Mouse (Mus musculus) kidney, postnatal 25 days (tissue): ENCODE data around the gene Fam129b.
A peak's percentile ranks its signal among the peaks of the same experiment; 100 is the strongest.

ENCODE experiments used
- DNase-seq, 2 experiments: peaks; one replicate each; pipeline ENCODE4 v3.0.0; 2021; ENCODE audit warnings: mixed read lengths in 2 of 2

Fam129b gene

DNA sequence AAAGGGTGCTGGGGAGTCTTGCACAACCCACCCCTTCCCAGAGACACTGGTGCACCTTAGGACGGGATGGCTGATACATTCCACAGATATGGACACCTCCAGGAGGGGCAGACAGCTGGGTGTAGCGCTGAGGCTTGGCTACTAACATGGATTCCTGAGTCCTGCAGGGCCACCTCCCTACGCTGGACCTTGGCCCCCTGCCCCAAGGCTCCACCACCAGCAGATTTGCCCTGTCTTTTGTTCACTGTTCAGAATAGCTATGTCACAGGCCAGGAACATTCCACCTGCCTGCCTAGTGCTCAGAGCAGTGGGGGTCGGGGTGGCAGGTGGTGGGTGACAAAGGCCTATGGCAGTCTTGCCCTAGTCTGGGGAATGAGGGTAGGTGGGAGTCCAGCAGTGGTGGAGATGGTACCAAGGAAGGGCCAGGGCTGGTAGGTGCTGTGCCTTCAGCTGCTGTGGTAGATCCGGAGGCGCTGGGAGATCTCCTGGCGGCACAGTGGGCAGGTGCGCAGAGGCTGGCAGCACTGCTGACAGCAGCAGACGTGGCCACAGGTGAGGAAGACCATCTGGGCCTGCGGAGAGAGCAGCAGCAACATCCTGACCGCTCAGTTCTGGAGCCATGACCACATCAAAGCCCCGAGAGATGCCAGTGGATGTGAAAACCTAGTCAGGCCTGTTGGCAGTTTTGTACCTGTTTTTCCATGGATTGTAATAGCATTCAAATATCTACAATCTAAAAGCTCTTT, 50.6 kb downstream of the Fam129b start:
- peak in 1 of 2 experiments; percentile 55 for DNase-seq

- DNase-seq: no peak
Observed at GRCm38 (mm10) chr2:32927624-32928234, 51.8 kb downstream of the Fam129b start.

DNA sequence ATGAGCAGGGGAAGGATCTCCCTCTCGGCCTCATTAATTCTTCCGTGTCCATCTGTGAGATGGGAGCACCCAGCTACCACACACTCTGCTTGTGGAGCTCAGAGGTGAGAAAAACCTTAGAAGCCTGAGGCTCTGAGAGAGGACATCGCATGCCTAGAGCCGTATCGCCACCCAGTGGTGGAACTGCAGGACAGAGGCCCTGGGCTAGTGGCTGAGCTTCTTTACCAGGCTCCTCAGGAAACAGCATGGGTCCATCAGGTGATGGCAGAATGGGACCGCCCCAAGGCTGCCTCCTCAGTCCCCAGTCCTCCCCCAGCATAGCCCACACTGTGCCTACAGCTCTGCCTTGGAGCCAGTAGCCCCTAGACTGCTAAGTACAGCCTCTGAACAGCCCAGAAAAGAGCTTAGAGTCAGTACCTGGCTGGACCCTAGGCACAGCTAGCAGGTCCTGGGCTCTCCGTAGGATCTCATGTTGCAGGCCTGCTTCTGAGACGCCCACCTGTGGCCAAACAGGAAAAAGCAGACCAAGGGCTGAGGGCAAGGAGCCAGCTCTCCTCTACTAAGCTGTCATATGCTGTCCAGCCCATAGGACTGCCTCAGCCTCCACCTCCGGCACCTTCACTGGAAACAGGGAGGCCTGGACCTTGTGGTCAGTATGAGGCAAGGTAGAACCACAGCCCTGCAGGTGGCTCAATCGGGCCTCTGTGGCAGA, 52.5 kb downstream of the Fam129b start:
- peak; percentile 75 to 80 for DNase-seq

GRCm38 (mm10) chr2:32928947-32929829, 53.3 kb downstream of the Fam129b start:
- peak; percentile 11 to 53 for DNase-seq

DNA sequence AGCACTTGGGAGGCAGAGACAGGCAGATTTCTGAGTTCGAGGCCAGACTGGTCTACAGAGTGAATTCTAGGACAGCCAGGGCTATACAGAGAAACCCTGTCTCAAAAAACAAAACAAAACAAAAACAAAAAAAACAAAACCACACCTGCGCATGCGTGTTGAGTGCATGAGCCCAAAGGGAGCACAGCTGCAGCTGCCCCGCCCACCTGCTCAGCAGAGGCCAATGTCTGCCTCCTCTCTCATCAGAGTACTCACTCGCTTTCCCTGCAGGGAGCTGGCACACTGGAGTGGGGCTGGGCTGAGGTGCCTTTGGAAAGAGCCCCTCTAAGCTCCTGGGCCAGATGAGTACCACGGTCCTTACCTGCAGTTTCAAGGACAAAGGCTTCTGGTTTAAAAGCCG, 55.8 kb downstream of the Fam129b start:
- DNase-seq: peak in 1 of 2 experiments; percentile 37

GRCm38 (mm10) chr2:32938741-32939140, 62.8 kb downstream of the Fam129b start:
- no peak for DNase-seq

DNA sequence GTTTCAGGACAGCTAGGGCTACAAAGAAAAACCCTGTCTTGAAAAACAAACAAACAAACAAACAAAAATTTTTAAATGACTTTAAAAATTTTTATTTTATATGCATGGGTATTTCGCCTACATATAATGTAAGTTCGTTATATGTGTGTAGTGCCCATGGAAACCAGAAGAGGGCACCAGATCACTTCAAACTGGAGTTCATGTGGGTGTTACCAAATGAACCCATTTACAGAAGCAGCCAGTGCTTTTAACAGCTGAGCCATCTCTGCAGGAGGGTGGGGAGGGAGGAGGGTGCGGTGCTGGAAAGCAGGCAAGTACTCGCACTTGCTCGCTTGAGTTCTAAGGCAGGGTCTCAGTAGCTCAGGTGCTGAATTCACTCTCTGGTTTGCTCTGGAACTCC, 63.5 kb downstream of the Fam129b start:
- DNase-seq: peak in 1 of 2 experiments; percentile 70

GRCm38 (mm10) chr2:32940483-32940882, 64.6 kb downstream of the Fam129b start:
- no peak for DNase-seq

DNA sequence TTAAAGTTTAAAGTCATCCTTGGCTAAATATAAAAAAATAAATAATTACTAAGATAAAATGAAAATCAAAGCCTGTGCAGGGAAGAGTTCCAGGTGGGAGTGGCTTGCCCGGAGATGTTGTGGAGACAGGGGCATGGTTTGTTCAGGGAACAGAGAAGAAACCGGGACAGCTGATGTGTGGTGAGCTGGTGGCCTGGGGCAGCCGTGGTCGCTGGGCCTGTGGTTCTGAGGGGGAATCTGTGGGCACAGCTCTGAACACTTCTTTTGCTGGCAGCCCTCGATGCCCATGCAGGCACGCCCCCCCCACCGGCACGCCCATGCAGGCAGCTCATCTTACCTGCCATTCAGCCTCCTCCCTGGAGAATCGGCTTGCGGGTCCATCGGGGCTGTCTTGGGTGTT, 71.5 kb downstream of the Fam129b start:
- DNase-seq: no peak

DNA sequence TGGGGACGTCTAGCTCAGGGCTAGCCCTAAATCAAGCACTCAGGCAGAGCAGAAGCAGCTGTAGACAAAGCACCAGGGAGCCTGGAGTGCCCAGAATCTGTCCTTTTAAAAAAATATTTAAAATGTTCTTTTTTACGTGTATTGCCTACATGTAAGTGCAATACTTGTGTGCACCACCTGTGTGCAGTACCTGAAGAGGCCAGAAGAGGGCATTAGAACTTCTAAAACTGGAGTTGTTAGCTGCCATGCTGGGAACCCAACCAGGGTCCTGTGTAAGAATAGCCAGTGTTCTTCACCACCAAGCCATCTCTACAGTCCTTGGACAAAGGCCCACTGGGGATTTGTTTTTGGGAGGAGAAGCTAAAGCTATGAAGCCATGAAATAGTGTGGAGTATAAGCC, 78.7 kb downstream of the Fam129b start:
- DNase-seq: no peak

- peak; percentile 63 to 65 for DNase-seq
Observed at GRCm38 (mm10) chr2:32957344-32957743, 81.4 kb downstream of the Fam129b start.

GRCm38 (mm10) chr2:32960273-32960672, 84.4 kb downstream of the Fam129b start:
- DNase-seq: no peak

DNA sequence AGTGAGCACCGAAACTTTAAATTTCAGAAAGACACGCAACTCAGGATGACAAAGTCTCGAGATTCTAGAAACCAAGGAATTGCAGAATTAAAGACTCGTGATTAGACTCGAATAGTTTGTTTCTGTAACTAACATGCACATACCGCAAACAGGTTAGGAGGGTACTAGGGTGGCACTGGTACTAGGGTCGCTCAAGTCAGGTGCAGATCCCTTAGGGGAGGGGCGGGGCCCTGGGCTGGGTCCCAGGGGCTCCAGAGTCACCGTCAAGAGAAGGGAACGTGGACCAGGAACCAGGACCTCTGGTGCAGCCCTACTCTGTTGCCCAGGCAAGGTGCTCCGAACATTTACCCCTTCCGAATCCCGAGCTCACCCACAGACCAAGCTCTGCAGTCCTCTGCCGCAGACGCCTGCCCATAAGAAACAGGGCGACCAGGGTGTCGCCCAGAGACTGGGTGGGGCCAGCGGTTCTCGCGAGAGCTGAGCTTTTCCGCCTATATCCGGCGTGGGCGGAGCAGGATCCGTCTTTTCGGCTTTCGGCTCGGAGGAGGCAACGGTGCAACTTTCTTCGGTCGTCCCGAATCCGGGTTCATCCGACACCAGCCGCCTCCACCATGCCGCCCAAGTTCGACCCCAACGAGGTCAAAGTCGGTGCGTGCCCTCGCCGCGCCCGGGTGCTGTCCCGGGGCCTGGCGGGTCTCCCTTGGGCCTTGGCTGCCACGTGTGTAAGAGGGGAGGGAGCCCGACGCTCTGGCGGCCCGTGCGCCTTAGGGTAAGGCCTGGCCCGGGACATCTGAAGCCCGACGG, 85.5 kb downstream of the Fam129b start, which contains the start of the genes Rpl12 and Lrsam1:
Rpl12 (plus strand) TSS at position 368 of the 804 bp plus-strand sequence.
Lrsam1 (minus strand) TSS at position 423 of the 804 bp plus-strand sequence.
- DNase-seq: peak; percentile 97

GRCm38 (mm10) chr2:32962062-32962874, 86.4 kb downstream of the Fam129b start:
- DNase-seq: no peak

DNA sequence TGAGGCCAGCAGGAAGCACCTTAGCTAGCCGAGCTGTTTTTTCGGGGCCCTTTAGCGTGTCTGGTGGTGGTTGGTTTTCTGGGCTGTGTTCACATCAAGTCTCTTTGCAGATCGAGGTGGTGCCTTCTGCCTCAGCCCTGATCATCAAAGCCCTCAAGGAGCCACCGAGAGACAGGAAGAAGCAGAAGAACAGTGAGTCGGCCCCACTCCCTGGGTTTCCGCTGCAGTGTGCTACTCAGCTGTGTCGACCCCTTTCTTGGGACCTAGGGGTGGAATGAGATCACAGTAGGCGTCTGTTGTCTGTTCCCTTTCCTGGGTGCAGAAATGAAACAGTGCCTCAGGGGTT, 86.9 kb downstream of the Fam129b start:
- no peak for DNase-seq

DNA sequence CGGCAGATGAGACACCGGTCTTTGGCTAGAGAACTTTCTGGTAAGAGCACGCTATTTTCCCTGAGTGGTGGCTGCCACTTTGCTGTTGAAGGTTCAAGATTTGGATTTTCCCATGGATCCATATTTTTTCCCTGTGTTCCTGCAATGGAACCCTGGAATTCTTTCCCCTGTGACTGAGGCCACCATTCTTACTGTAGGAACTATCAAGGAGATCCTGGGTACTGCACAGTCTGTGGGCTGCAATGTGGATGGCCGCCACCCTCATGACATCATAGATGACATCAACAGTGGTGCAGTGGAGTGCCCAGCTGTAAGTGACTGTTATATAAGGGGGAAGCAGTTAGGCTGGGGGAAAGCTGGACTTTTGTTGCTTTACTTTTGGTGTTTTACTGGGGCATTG, 87.6 kb downstream of the Fam129b start:
- DNase-seq: no peak

GRCm38 (mm10) chr2:32963981-32964380, 88.1 kb downstream of the Fam129b start:
- DNase-seq: no peak

DNA sequence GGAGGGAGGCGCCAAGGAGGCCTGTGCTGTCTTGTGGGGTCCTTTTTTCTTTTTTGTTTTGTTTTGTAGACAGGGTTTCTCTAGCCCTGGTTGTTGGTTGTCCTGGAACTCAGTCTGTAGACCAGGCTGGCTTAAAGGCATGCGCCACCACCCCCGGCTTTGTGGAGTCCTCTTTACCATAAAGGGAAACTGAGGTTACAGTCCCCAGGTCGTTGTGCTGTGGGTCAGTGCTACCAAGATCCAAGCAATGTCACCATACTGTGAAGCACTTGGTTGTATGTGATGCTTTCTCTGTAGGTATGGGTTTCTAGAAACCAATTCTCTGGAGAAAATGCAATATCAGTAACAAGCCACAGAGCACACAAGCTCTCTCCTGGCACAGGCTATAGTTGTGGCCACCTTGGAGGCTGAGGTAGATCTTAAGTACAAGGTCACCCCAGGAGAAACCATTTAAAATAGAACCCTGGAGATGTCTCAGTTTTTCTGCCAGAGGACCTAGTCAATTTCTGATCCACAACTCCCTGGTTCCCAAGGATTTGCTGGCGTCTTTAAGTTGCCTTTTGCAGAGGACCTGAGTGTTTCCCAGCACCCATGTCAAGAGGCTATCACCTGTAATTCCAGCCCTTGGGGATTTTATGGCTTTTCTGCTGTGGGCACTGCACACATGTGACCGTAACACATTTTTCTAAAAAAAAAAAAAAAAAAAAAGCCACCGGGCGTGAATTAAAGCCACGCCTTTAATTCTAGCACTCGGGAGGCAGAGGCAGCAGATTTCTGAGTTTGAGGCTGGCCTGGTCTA, 88.9 kb downstream of the Fam129b start:
- DNase-seq: no peak

- DNase-seq: no peak
Observed at GRCm38 (mm10) chr2:32965511-32966183, 89.7 kb downstream of the Fam129b start.
